Mouse (Mus musculus) hindbrain, embryonic 16.5 days (tissue): ENCODE measurements at regions not wholly inside any gene's neighbourhood (a gene's known extent, or its start where the extent isn't known, plus 50 kb on each side); places are given as distances from the start of the nearest gene placed in this dataset.
A peak's percentile ranks its signal among the peaks of the same experiment; 100 is the strongest.

ENCODE experiments used
- ATAC-seq: fragments of 200-750 bp; cut with Nextera tagmentation; 2 replicates; pipeline ENCODE4 v1.8.0; 2017; ENCODE audit warnings: moderate TSS enrichment, moderate library complexity
- H3K27ac ChIP-seq: fragments of 300-500 bp; sonication (generic); 2 replicates; pipeline ENCODE4 v1.5.1; 2014; ENCODE audit warnings: low read depth, mild to moderate bottlenecking, control low read depth, low read length, moderate library complexity
- H3K27me3 ChIP-seq: fragments of 300-500 bp; sonication (generic); replicated peaks from 2 replicates; pipeline ENCODE4 v1.6.1; 2014; ENCODE audit warnings: low read length; ENCODE audit not compliant: control insufficient read depth, insufficient read depth
- H3K36me3 ChIP-seq: fragments of 300-500 bp; sonication (generic); 2 replicates; pipeline ENCODE4 v1.6.1; 2014; ENCODE audit warnings: mild to moderate bottlenecking, low read length, moderate library complexity, mixed read lengths; ENCODE audit not compliant: control insufficient read depth, insufficient read depth
- H3K4me1 ChIP-seq: fragments of 300-500 bp; sonication (generic); 2 replicates; pipeline ENCODE4 v1.6.1; 2014; ENCODE audit warnings: low read depth, low read length; ENCODE audit not compliant: control insufficient read depth, insufficient read depth
- H3K4me2 ChIP-seq: fragments of 300-500 bp; sonication (generic); 2 replicates; pipeline ENCODE4 v1.6.1; 2014; ENCODE audit warnings: mild to moderate bottlenecking, low read length, control low read depth, moderate library complexity
- H3K4me3 ChIP-seq: fragments of 300-500 bp; sonication (generic); 2 replicates; pipeline ENCODE4 v1.5.1; 2014; ENCODE audit warnings: mild to moderate bottlenecking, low read length, control low read depth, moderate library complexity
- H3K9ac ChIP-seq: fragments of 300-500 bp; sonication (generic); 2 replicates; pipeline ENCODE4 v1.6.1; 2014; ENCODE audit warnings: low read depth, mild to moderate bottlenecking, control low read depth, low read length, moderate library complexity
- H3K9me3 ChIP-seq: fragments of 300-500 bp; sonication (generic); 2 replicates; pipeline ENCODE4 v1.6.1; 2014; ENCODE audit warnings: mild to moderate bottlenecking, low read length, moderate library complexity; ENCODE audit not compliant: control insufficient read depth
- WGBS: fragments of 180-500 bp; shearing (Covaris S2); extraction: QIAGEN DNeasy Blood & Tissue Kit; methylation state at CpG from one replicate; pipeline ENCODE4 v1.1.7; 2014; 5-methylcytosine and 5-hydroxymethylcytosine counted together

DNA sequence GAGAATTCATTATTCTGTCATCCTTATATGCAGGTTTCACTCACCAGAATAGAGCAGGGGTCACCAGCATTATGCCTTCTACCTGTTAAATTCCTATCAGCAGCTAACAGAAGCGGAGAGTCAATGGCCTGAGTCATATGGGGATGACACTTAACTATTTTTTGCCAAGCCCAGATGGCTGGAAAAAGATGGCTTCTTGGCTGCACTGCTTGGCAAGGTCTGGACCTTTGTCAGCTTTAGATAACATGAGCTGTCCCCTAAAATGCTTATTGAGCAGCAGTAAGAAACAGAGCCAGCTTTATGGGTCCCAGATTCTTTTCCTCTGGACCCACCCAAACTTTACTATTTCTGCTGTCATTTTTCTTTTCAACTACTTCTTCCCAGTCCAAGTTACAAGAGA is 565.3 kb upstream of the Lmcd1 start:
- no peaks in the 10 kb centered on the region for H3K36me3 ChIP-seq
- H3K9ac ChIP-seq: no peak overlapping the region
- ATAC-seq: no peak
- no peaks in the 10 kb centered on the region for H3K27me3 ChIP-seq
- no peak overlapping the region for H3K4me3 ChIP-seq
- no peaks in the 10 kb centered on the region for H3K4me1 ChIP-seq
- WGBS: 69% methylated on average over 1 of the region's 1 CpGs
- H3K9me3 ChIP-seq: no peaks in the 10 kb centered on the region
- H3K27ac ChIP-seq: no peak overlapping the region
- no peak overlapping the region for H3K4me2 ChIP-seq

DNA sequence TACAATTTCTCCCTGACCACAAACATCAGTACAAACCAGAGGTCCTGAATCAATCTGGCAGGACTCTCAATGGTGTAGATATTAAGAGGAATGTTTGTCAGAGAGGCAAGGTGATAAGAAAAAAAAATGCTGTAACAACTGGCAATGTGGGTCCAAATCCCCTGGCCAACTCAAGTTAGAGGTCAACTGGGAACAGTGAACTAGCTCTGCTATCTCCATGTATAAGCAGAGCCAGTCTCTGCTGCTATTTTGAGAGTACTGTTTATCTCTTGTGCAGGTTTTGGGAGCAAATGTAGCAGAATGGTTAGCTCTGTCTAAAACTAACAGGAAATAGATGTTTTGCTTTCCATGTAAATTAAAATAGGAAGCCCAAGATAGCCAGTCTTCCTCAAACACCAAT is 547.6 kb upstream of the Lmcd1 start:
- no peaks in the 10 kb centered on the region for H3K4me1 ChIP-seq
- no peak overlapping the region for H3K27ac ChIP-seq
- H3K4me2 ChIP-seq: no peak overlapping the region
- ATAC-seq: no peak
- no peak overlapping the region for H3K9ac ChIP-seq
- no peaks in the 10 kb centered on the region for H3K27me3 ChIP-seq
- H3K9me3 ChIP-seq: no peaks in the 10 kb centered on the region
- H3K36me3 ChIP-seq: no peaks in the 10 kb centered on the region
- no peak overlapping the region for H3K4me3 ChIP-seq

DNA sequence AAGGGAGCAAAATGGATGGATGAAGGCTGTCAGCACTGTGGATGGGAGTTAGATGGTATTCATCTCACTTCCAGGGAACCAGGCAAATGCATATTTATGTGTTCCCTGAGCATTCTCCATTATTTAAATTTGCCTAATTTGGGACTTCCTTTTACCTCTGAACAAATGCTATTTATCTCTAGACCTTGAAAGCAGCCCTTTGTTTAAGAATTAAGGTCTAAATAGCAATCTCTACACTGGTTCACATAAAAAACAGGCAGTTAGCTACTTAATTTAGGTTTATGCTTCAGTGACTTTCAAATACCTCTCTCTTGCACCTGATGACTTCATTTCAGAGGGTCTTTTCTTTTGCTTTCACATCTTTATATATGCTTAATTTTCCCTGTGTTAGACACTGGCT is 543.2 kb upstream of the Lmcd1 start:
- Histone ChIP-seq H3K36me3 (no peaks in the 10 kb centered on the region), H3K4me2 (no peak overlapping the region), H3K4me3 (no peak overlapping the region), H3K27me3 (no peaks in the 10 kb centered on the region), H3K9ac (no peak overlapping the region), H3K9me3 (no peaks in the 10 kb centered on the region), H3K27ac (no peak overlapping the region), H3K4me1 (no peaks in the 10 kb centered on the region)
- no peak for ATAC-seq

DNA sequence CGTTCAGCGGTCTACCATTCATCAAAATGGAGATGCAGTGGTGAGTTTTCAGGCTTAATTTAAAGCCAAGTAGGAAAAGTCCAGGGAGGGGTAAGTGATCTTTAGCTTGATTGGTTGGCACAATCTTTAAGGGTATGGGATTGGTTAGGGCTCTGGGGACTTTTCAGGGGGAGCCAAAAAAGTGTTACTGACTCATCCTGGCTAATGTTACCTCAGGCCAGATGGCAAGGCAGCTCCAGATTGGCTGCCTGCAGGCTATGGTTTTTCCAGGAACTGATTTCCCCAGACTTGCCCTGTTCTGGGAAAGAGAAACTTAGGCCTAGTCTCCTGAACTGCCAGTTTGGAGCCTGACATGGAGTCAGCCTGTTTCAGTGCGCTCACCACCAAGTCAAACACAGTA is 539.6 kb upstream of the Lmcd1 start:
- H3K27me3 ChIP-seq: no peaks in the 10 kb centered on the region
- H3K9me3 ChIP-seq: 0 out of 2 replicates have a peak, but pooled peaks cover 2% of the 10 kb centered on the region
- H3K36me3 ChIP-seq: no peaks in the 10 kb centered on the region
- no peak overlapping the region for H3K9ac ChIP-seq
- no peak overlapping the region for H3K27ac ChIP-seq
- H3K4me3 ChIP-seq: no peak overlapping the region
- WGBS: 89% methylated on average over 3 of the region's 3 CpGs
- no peak overlapping the region for H3K4me2 ChIP-seq
- no peak for ATAC-seq
- no peaks in the 10 kb centered on the region for H3K4me1 ChIP-seq

DNA sequence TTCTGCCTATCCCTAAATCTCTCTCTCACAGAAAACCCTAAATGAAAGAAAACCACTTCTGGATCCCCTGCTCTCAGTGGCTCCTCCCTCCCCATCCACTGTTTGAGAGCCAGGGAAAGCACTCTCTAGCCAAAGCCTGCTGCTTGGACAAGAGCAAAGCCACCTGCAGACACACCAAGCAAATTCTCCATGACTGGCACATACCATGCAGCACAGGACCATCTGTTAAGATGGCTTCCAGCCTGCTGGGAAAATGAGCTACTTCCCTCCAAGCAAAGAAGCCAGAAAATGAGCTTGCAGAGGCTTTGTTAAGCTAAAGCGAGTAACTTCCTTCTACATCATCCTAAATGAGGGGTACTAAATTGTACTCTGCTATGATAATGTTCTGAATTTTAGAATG is 534.6 kb upstream of the Lmcd1 start:
- H3K9ac ChIP-seq: no peak overlapping the region
- no peak overlapping the region for H3K4me2 ChIP-seq
- no peak overlapping the region for H3K27ac ChIP-seq
- H3K36me3 ChIP-seq: no peaks in the 10 kb centered on the region
- H3K9me3 ChIP-seq: 0 out of 2 replicates have a peak, but pooled peaks cover 2% of the 10 kb centered on the region
- no peaks in the 10 kb centered on the region for H3K4me1 ChIP-seq
- H3K4me3 ChIP-seq: no peak overlapping the region
- peak; percentile 87 for ATAC-seq
- WGBS: 68% methylated on average over 1 of the region's 1 CpGs
- no peaks in the 10 kb centered on the region for H3K27me3 ChIP-seq

DNA sequence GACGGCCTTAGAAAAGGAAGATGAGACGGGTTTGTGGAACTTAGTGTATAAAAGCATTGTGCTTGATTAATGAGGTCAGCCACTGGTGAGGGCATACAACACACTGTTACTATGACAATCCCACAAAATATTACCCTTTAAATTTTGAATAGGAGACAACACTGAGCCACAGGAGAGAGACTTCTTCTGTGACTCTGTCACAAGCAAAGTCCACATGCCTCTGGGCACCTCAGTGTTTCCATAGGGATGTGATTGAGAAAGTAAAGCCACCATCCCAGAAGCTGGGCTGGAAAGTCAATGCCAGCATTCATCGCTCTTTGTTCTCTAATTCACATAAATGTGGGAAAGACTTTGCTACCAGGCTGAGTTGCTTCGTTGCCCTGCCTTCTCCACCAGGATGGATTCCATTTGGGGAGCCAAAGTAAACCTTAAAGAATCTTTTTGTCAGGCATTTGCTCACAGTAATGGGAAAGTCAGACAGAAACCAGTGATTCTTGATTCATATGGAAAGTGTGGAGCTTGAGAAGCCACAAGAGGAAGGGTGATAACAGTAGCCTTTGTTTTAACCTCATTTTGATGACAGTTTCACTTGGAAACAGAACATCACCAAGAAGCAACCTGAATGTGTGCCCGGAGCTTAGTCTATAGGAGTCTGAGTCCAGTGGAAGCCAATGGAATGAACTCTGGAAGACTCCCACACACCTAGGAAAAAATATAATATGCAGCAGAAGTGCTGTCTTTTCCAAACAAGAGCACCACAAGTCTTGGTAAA is 491.7 kb upstream of the Lmcd1 start:
- H3K9ac ChIP-seq: no peak overlapping the region
- no peaks in the 10 kb centered on the region for H3K9me3 ChIP-seq
- no peaks in the 10 kb centered on the region for H3K27me3 ChIP-seq
- no peaks in the 10 kb centered on the region for H3K36me3 ChIP-seq
- no peaks in the 10 kb centered on the region for H3K4me1 ChIP-seq
- H3K27ac ChIP-seq: 0 out of 2 replicates have a peak overlapping the region, but pooled peaks have one; percentile 17
- H3K4me2 ChIP-seq: no peak overlapping the region
- WGBS: 48% methylated on average over 5 of the region's 5 CpGs
- no peak overlapping the region for H3K4me3 ChIP-seq
- peak; percentile 93 for ATAC-seq

DNA sequence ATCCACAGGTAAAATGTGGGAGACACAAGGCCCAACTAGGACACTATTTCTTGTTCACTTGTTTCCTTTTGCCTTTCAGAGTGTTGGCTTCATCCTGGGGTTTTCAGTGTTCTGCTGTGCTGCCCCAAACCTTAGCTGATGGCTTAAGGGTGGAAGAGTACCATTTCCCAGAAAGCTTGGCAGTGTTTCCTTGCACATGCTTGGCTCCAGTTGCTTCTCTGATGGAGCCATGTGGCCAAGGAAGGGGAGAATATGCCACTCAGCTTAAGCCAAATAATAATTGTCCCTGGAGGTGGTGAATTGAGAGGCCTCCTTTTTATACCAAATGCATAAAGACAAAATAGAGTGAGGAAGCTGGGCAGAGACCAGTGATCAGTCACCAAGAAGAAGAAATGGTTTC is 464.9 kb upstream of the Lmcd1 start:
- Histone ChIP-seq H3K9me3 (no peaks in the 10 kb centered on the region), H3K9ac (no peak overlapping the region), H3K27me3 (no peaks in the 10 kb centered on the region), H3K27ac (no peak overlapping the region), H3K36me3 (no peaks in the 10 kb centered on the region), H3K4me2 (no peak overlapping the region), H3K4me1 (no peaks in the 10 kb centered on the region), H3K4me3 (no peak overlapping the region)
- no peak for ATAC-seq

DNA sequence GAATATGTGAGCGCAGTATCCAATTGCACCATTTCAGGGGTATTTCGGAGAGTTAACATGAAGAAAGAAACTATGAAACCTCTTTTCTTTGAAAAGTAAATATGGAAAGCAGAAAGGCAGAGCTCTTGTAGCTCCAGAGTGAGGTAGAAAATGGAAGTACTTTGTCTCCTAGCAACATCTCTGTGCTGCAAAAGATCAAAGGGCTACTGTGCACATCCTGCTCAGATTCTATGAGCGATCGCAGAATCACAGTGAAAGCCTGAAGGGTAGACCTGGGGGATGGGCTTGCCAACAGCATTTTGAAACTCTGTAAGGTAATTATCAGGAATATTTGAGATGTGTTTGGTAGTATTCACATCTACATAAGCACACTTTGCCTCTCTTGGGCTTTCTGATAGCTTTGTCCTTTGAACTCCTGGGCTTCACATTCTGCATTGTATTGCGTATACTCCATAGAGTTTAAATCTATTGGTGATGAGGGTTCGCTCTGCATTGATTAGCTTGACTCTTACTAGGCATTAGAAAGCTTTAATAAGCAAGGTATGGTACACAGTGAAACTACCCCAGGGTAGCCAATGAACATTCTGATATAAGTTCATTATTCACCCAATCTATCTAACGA is 459.5 kb upstream of the Lmcd1 start:
- H3K4me3 ChIP-seq: no peak overlapping the region
- no peaks in the 10 kb centered on the region for H3K9me3 ChIP-seq
- H3K27ac ChIP-seq: no peak overlapping the region
- no peak overlapping the region for H3K9ac ChIP-seq
- H3K4me2 ChIP-seq: no peak overlapping the region
- no peaks in the 10 kb centered on the region for H3K27me3 ChIP-seq
- WGBS: 76% methylated on average over 7 of the region's 7 CpGs
- no peaks in the 10 kb centered on the region for H3K36me3 ChIP-seq
- ATAC-seq: no peak
- no peaks in the 10 kb centered on the region for H3K4me1 ChIP-seq

DNA sequence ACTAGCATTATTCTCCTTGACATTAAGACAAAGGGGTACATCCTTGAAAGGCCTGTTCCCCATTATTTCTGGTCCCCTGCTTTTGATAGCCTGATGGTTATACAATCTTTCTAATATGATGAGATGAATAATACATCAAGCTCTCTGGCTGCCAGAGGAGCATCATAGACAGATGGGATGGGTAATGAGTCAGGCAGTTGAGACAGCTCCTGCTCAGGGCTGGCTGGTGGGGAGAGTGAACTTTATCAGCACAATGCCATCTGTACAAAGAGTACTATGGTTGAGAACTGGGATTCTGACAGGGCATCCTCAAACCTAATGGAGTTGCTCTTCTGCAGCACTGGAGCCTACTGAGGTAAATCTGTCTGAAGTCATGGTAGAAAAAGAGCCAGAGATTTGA is 458.4 kb upstream of the Lmcd1 start:
- ATAC-seq: no peak
- no peaks in the 10 kb centered on the region for H3K27me3 ChIP-seq
- no peak overlapping the region for H3K4me2 ChIP-seq
- no peak overlapping the region for H3K27ac ChIP-seq
- H3K9me3 ChIP-seq: no peaks in the 10 kb centered on the region
- H3K9ac ChIP-seq: no peak overlapping the region
- H3K4me3 ChIP-seq: no peak overlapping the region
- H3K36me3 ChIP-seq: no peaks in the 10 kb centered on the region
- no peaks in the 10 kb centered on the region for H3K4me1 ChIP-seq
